Mouse (Mus musculus) kidney, adult 2 months (tissue): ENCODE measurements around the gene Map4k2. TPM values are rescaled to one million over a fixed set of nuclear protein-coding genes. Genes with fewer than 3 reads are reported as not detected.
"Not testable (repeated sequence)": the region's sequence is repeated elsewhere in the genome, so short reads cannot be mapped to it uniquely, and the experiment has no call there.

Experiments
- DNase-seq: peaks from one replicate; pipeline ENCODE4 v3.0.0; 2021
- H3K27ac ChIP-seq: fragments of 200-500 bp; 2 replicates; pipeline ENCODE4 v1.5.1; 2012; ENCODE audit warnings: low read depth, low read length, control low read depth, inconsistent platforms; ENCODE audit not compliant: insufficient read depth
- H3K27me3 ChIP-seq: fragments of 200-500 bp; replicated peaks from 2 replicates; pipeline ENCODE4 v1.6.1; 2012; ENCODE audit warnings: mild to moderate bottlenecking, moderate library complexity, low read length, inconsistent platforms; ENCODE audit not compliant: control insufficient read depth, insufficient read depth
- H3K36me3 ChIP-seq: fragments of 200-500 bp; 2 replicates; pipeline ENCODE4 v1.6.1; 2012; ENCODE audit warnings: mild to moderate bottlenecking, moderate library complexity, low read length, inconsistent platforms; ENCODE audit not compliant: control insufficient read depth, insufficient read depth
- H3K4me1 ChIP-seq: fragments of 200-500 bp; 2 replicates; pipeline ENCODE4 v1.6.1; 2011; ENCODE audit warnings: low read length; ENCODE audit not compliant: control insufficient read depth, insufficient read depth
- H3K4me3 ChIP-seq: fragments of 200-500 bp; 2 replicates; pipeline ENCODE4 v1.5.1; 2011; ENCODE audit warnings: mild to moderate bottlenecking, low read depth, low read length, control low read depth; ENCODE audit not compliant: insufficient read depth
- CTCF ChIP-seq: fragments of 200-500 bp; conservative IDR thresholded peaks from 2 replicates; pipeline ENCODE4 v1.5.1; 2011; ENCODE audit warnings: low read depth, mild to moderate bottlenecking, control low read depth, low read length, moderate library complexity, mixed read lengths; ENCODE audit not compliant: insufficient read depth, insufficient read length
- POLR2A ChIP-seq: fragments of 200-500 bp; IDR thresholded peaks from one replicate; pipeline ENCODE4 v1.6.1; 2011; ENCODE audit warnings: low read depth, low read length, control low read depth
- WGBS: fragments of 180-500 bp; shearing (Covaris S2); methylation state at CpG from one replicate; pipeline ENCODE4 v1.1.7; 2018; 5-methylcytosine and 5-hydroxymethylcytosine counted together
- polyA plus RNA-seq: library from polyadenylated mRNA; depleted of rRNA; stranded (reverse); fragments of >200 nt; gene quantifications from 2 replicates; pipeline ENCODE4 v1.2.3, GENCODE M21; 2012

Gene Map4k2
- polyA plus RNA-seq, 1 experiment = 92.3 TPM

DNA sequence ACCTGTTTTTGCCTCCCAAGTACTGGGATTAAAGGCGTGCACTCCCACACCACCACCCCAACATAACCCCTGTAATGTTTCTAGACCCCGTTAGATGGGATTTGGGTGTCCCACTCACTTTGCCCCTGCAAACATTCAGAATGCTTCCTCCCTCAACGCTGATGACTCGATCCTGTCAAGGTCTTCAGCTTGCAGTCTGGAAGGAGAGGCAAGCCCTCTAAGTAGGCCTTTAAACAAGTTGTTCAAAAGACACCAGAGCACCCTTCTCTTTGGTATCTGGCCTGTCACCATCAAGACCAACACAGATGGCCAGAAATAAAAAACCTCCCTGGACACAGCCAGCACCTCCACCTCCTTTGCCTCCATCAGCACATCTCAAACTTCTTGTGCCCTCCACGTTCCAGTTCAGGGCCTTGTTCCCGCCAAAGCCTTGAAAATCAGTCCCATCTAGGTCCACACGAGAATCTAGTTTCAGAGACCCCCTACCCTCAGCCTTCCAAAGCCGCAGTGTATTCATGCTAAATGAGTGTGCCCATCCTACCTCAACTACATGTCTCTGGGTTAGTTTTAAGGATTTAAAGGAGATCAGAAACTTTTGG, 35.3 kb upstream of the Map4k2 start:
- no peak for TF ChIP-seq CTCF
- no peak for TF ChIP-seq POLR2A
- Histone ChIP-seq H3K36me3 (no peaks in the 10 kb centered on the region), H3K4me3 (peak overlapping the region; percentile 96; the same call in 1 of the 2 replicates), H3K4me1 (peaks cover 18% of the 10 kb centered on the region), H3K27ac (peak overlapping the region; percentile 99), H3K27me3 (no peaks in the 10 kb centered on the region)
- DNase-seq = no peak
- WGBS = 55% methylated on average over 8 of the region's 8 CpGs

GRCm38 (mm10) chr19:6306137-6306551, 34.8 kb upstream of the Map4k2 start, which contains the start of gene Cdc42bpg:
TSS of gene Cdc42bpg (plus strand) at chr19:6306456.
- no peaks in the 10 kb centered on the region for H3K36me3 ChIP-seq
- TF ChIP-seq POLR2A = no peak
- peak within 1 kb of the TSS; percentile 96 for H3K4me3 ChIP-seq
- WGBS = 4% methylated on average over 35 of the region's 38 CpGs
- peak within 1 kb of the TSS; percentile 99 for H3K27ac ChIP-seq
- no peaks in the 10 kb centered on the region for H3K27me3 ChIP-seq
- H3K4me1 ChIP-seq = peaks cover 18% of the 10 kb centered on the region
- peak; percentile 97 for DNase-seq

DNA sequence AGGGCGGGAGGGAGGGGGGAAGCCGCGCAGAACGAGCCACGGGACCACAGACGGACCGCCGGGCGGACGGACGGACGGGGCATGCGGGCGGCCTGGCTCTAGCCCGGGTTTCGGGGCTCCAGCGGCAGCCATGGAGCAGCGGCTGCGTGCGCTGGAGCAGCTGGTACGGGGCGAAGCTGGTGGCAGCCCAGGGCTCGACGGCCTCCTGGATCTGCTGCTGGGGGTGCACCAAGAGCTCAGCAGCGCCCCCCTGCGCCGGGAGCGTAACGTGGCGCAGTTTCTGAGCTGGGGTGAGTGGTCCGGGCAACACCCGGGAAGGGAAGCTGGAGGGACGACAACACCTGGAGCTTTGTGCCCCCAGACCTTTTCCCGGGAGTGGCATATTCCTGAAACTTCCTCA, 34.3 kb upstream of the Map4k2 start:
- TF ChIP-seq POLR2A (no peak), CTCF (peak; percentile 71)
- 2% methylated on average over 33 of the region's 34 CpGs for WGBS
- Histone ChIP-seq H3K27me3 (no peaks in the 10 kb centered on the region), H3K27ac (peak overlapping the region; percentile 98), H3K4me1 (peaks cover 18% of the 10 kb centered on the region), H3K36me3 (no peaks in the 10 kb centered on the region), H3K4me3 (peak overlapping the region; percentile 96)
- peak; percentile 85 for DNase-seq

DNA sequence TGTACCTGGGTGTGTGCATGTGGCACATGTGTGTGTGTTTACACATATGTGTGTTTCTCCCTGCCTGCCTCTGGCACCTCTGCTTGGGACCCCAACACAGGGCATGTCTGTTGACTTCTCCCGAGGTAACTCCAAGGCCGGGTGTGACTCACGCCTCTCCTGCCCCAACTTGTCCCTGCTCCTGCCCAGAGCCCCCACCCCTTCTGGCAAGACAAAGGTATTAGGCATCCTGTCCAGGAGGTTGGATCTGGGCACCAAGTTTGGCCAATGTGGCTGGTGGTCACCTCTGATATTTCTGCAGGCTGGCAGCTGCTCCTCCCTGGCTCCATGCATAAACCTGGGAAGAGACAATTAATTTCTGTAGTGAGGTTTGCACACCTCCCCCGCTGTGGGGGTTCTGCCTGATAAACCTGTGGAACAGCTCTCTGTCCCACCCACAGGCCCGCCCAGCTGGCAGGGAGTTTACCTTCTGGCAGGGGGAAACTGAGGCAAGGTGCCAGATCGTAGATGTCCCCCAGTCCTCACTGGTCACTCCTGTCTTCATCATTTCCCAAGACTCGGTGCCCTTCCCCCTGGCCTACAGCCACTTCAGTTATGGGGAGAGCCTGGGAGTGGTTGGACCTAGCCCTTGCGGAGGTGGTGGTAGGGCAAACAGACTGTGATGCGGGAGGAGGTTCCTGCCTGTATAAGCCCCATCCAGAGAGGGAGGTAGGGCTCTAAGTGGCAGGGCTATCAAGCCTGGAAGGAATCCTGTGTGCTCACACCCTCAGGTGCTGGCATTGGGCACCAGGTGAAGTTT, 33.0 kb upstream of the Map4k2 start:
- Histone ChIP-seq H3K36me3 (no peaks in the 10 kb centered on the region), H3K4me3 (peak overlapping the region; percentile 96; the same call in 1 of the 2 replicates), H3K4me1 (peaks cover 18% of the 10 kb centered on the region), H3K27ac (no peak overlapping the region), H3K27me3 (no peaks in the 10 kb centered on the region)
- no peak for TF ChIP-seq CTCF
- TF ChIP-seq POLR2A = no peak
- no peak for DNase-seq
- WGBS = 68% methylated on average over 9 of the region's 9 CpGs

- H3K27ac ChIP-seq = no peak overlapping the region
- no peaks in the 10 kb centered on the region for H3K27me3 ChIP-seq
- no peak for TF ChIP-seq CTCF
- no peak for TF ChIP-seq POLR2A
- 90% methylated on average over 5 of the region's 5 CpGs for WGBS
- no peak overlapping the region for H3K4me3 ChIP-seq
- no peaks in the 10 kb centered on the region; the same call in 1 of the 2 replicates for H3K36me3 ChIP-seq
- H3K4me1 ChIP-seq = peaks cover 16% of the 10 kb centered on the region
- DNase-seq = no peak
Observed at GRCm38 (mm10) chr19:6310181-6310580, 30.8 kb upstream of the Map4k2 start.

GRCm38 (mm10) chr19:6311783-6312182, 29.2 kb upstream of the Map4k2 start:
- H3K27me3 ChIP-seq, H3K36me3 ChIP-seq, H3K27ac ChIP-seq, DNase-seq, H3K4me3 ChIP-seq: not testable (repeated sequence)
- peaks cover 11% of the 10 kb centered on the region for H3K4me1 ChIP-seq
- 90% methylated on average over 3 of the region's 3 CpGs for WGBS

GRCm38 (mm10) chr19:6313796-6314195, 27.1 kb upstream of the Map4k2 start:
- Histone ChIP-seq H3K4me1 (no peaks in the 10 kb centered on the region), H3K27ac (no peak overlapping the region), H3K27me3 (no peaks in the 10 kb centered on the region), H3K4me3 (no peak overlapping the region), H3K36me3 (no peaks in the 10 kb centered on the region; the same call in 1 of the 2 replicates)
- no peak for DNase-seq
- 83% methylated on average over 8 of the region's 8 CpGs for WGBS
- no peak for TF ChIP-seq POLR2A
- TF ChIP-seq CTCF = no peak
